Mouse (Mus musculus): ENCODE measurements around the gene Ttc3. TPM values are rescaled to one million over a fixed set of nuclear protein-coding genes. Genes with fewer than 3 reads are reported as not detected.

Gene Ttc3
- polyA plus RNA-seq, 1 experiment from 2014 or later, result 875 TPM

GRCm38 (mm10) chr16:94504192-94504591, 133.8 kb downstream of the Ttc3 start:
- H3K36me3 ChIP-seq (ENCODE audit: control insufficient read depth, insufficient read depth), result peaks cover 44% of the 10 kb centered on the region
- no peak overlapping the region for H3K4me3 ChIP-seq (replicated peaks; ENCODE audit: low read length)
- no peak overlapping the region for H3K9ac ChIP-seq (replicated peaks; ENCODE audit: low read depth, low read length)
- WGBS, result 94% methylated on average over 5 of the region's 5 CpGs
- no peak for ATAC-seq
- H3K27me3 ChIP-seq (replicated peaks; ENCODE audit: control insufficient read depth, insufficient read depth, low read length), result no peaks in the 10 kb centered on the region
- H3K27ac ChIP-seq (ENCODE audit: low read length), result no peak overlapping the region
- H3K9me3 ChIP-seq (ENCODE audit: control insufficient read depth, low read length), result no peaks in the 10 kb centered on the region
- no peak overlapping the region for H3K4me2 ChIP-seq (ENCODE audit: low read length)
- no peaks in the 10 kb centered on the region for H3K4me1 ChIP-seq (replicated peaks; ENCODE audit: control insufficient read depth, insufficient read depth, low read length)

GRCm38 (mm10) chr16:94507071-94507470, 136.7 kb downstream of the Ttc3 start:
- WGBS, result 98% methylated on average over 2 of the region's 2 CpGs
- no peak overlapping the region for H3K4me2 ChIP-seq (ENCODE audit: low read length)
- no peak overlapping the region for H3K9ac ChIP-seq (replicated peaks; ENCODE audit: low read depth, low read length)
- H3K9me3 ChIP-seq (ENCODE audit: control insufficient read depth, low read length), result no peaks in the 10 kb centered on the region
- H3K4me1 ChIP-seq (replicated peaks; ENCODE audit: control insufficient read depth, insufficient read depth, low read length), result no peaks in the 10 kb centered on the region
- H3K27me3 ChIP-seq (replicated peaks; ENCODE audit: control insufficient read depth, insufficient read depth, low read length), result no peaks in the 10 kb centered on the region
- peaks cover 30% of the 10 kb centered on the region for H3K36me3 ChIP-seq (ENCODE audit: control insufficient read depth, insufficient read depth)
- no peak for ATAC-seq
- no peak overlapping the region for H3K27ac ChIP-seq (ENCODE audit: low read length)
- H3K4me3 ChIP-seq (replicated peaks; ENCODE audit: low read length), result no peak overlapping the region

GRCm38 (mm10) chr16:94508769-94509168, 138.4 kb downstream of the Ttc3 start:
- no peak overlapping the region for H3K27ac ChIP-seq (ENCODE audit: low read length)
- no peaks in the 10 kb centered on the region for H3K4me1 ChIP-seq (replicated peaks; ENCODE audit: control insufficient read depth, insufficient read depth, low read length)
- no peak overlapping the region for H3K4me3 ChIP-seq (replicated peaks; ENCODE audit: low read length)
- H3K9ac ChIP-seq (replicated peaks; ENCODE audit: low read depth, low read length), result no peak overlapping the region
- H3K36me3 ChIP-seq (ENCODE audit: control insufficient read depth, insufficient read depth), result peaks cover 23% of the 10 kb centered on the region
- ATAC-seq, result no peak
- no peaks in the 10 kb centered on the region for H3K27me3 ChIP-seq (replicated peaks; ENCODE audit: control insufficient read depth, insufficient read depth, low read length)
- WGBS, result 97% methylated on average over 8 of the region's 8 CpGs
- no peaks in the 10 kb centered on the region for H3K9me3 ChIP-seq (ENCODE audit: control insufficient read depth, low read length)
- H3K4me2 ChIP-seq (ENCODE audit: low read length), result no peak overlapping the region

GRCm38 (mm10) chr16:94509983-94510382, 139.6 kb downstream of the Ttc3 start:
- Histone ChIP-seq H3K27me3 (replicated peaks; ENCODE audit: control insufficient read depth, insufficient read depth, low read length) (no peaks in the 10 kb centered on the region), H3K9me3 (ENCODE audit: control insufficient read depth, low read length) (no peaks in the 10 kb centered on the region), H3K4me1 (replicated peaks; ENCODE audit: control insufficient read depth, insufficient read depth, low read length) (no peaks in the 10 kb centered on the region), H3K4me3 (replicated peaks; ENCODE audit: low read length) (no peak overlapping the region), H3K9ac (replicated peaks; ENCODE audit: low read depth, low read length) (no peak overlapping the region), H3K27ac (ENCODE audit: low read length) (no peak overlapping the region), H3K36me3 (ENCODE audit: control insufficient read depth, insufficient read depth) (peaks cover 10% of the 10 kb centered on the region), H3K4me2 (ENCODE audit: low read length) (no peak overlapping the region)
- 78% methylated on average over 2 of the region's 2 CpGs for WGBS
- ATAC-seq, result no peak

GRCm38 (mm10) chr16:94517606-94518005, 147.2 kb downstream of the Ttc3 start:
- no peak overlapping the region for H3K4me3 ChIP-seq (replicated peaks; ENCODE audit: low read length)
- H3K27ac ChIP-seq (ENCODE audit: low read length), result no peak overlapping the region
- ATAC-seq, result no peak
- no peak overlapping the region for H3K4me2 ChIP-seq (ENCODE audit: low read length)
- no peaks in the 10 kb centered on the region; the same call in 1 of the 2 replicates for H3K4me1 ChIP-seq (replicated peaks; ENCODE audit: control insufficient read depth, insufficient read depth, low read length)
- no peaks in the 10 kb centered on the region for H3K9me3 ChIP-seq (ENCODE audit: control insufficient read depth, low read length)
- no peak overlapping the region for H3K9ac ChIP-seq (replicated peaks; ENCODE audit: low read depth, low read length)
- H3K27me3 ChIP-seq (replicated peaks; ENCODE audit: control insufficient read depth, insufficient read depth, low read length), result no peaks in the 10 kb centered on the region
- H3K36me3 ChIP-seq (ENCODE audit: control insufficient read depth, insufficient read depth), result no peaks in the 10 kb centered on the region
- 95% methylated on average over 2 of the region's 2 CpGs for WGBS

Other genes with a start within 250 kb of the Ttc3 start
- gene Hlcs, start 57.0 kb upstream of the Ttc3 start, polyA plus RNA-seq (2015; fragmentation: Nextera tagmentation; extraction: Ambion mirVana), result 6.6 and 8.0 TPM in 2 replicates
- 0.99 and 1.1 TPM in 2 replicates for gene Ripply3, start 42.2 kb upstream of the Ttc3 start, polyA plus RNA-seq (2015; fragmentation: Nextera tagmentation; extraction: Ambion mirVana)
- gene Pigp, start 1.2 kb downstream of the Ttc3 start, polyA plus RNA-seq (2015; fragmentation: Nextera tagmentation; extraction: Ambion mirVana), result 117 and 120 TPM in 2 replicates
- 85.1 and 89.6 TPM in 2 replicates for gene Vps26c, start 156.2 kb downstream of the Ttc3 start, polyA plus RNA-seq (2015; fragmentation: Nextera tagmentation; extraction: Ambion mirVana)
- gene Dyrk1a, start 199.4 kb downstream of the Ttc3 start, polyA plus RNA-seq (2015; fragmentation: Nextera tagmentation; extraction: Ambion mirVana), result 12.8 TPM in 2 replicates

Data from forebrain, embryonic 16.5 days (tissue).